Mouse (Mus musculus) heart, postnatal 0 days (tissue): ENCODE data around the gene Ryr2.

Experiments used
- CTCF ChIP-seq: IDR thresholded peaks from 2 replicates; pipeline ENCODE4 v1.5.1; 2016; ENCODE audit warnings: antibody characterized with exemption, control low read depth, low read depth
- EP300 ChIP-seq: IDR thresholded peaks from 2 replicates; pipeline ENCODE4 v1.6.1; 2016; ENCODE audit warnings: antibody characterized with exemption, low read depth

DNA sequence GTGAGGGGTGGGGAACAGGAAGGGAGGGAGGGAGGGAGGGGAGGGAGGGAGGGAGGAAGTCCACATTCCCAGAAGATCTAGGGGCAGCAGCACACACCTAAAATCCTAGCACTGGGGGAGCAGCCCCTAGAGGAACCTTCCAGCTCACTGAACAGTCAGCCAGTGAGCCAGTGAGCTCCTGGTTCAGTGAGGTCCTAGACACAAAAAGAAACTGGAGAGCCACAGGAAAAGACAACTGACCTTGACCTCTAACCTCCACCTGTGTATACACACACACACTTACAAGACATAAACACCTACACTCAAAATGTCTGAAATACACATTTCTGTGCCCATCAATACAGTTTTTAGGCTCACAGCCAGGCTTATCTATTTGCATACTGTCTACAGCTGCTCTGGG is 173.4 kb downstream of the Ryr2 start:
- TF ChIP-seq EP300 (no peak), CTCF (no peak)
